Mouse (Mus musculus) liver, embryonic 13.5 days (tissue): Measurements from ENCODE around the gene Dlg2. TPM values are rescaled to one million over a fixed set of nuclear protein-coding genes. Genes with fewer than 3 reads are reported as not detected.

Source experiments
- ATAC-seq: fragments of 200-750 bp; cut with Nextera tagmentation; 2 replicates; pipeline ENCODE4 v1.8.0; 2017; ENCODE audit warnings: low read depth, mild to moderate bottlenecking, moderate number of reproducible peaks, moderate library complexity
- DNase-seq: peaks from one replicate; pipeline ENCODE4 v3.0.0; 2022
- H3K27ac ChIP-seq: fragments of 300-500 bp; sonication (generic); 2 replicates; pipeline ENCODE4 v1.5.1; 2015; ENCODE audit warnings: moderate library complexity, mild to moderate bottlenecking, inconsistent platforms
- H3K27me3 ChIP-seq: fragments of 300-500 bp; sonication (generic); 2 replicates; pipeline ENCODE4 v1.6.1; 2015; ENCODE audit warnings: mild to moderate bottlenecking, inconsistent platforms
- H3K36me3 ChIP-seq: fragments of 300-500 bp; sonication (generic); 2 replicates; pipeline ENCODE4 v1.6.1; 2015; ENCODE audit warnings: mild to moderate bottlenecking, inconsistent platforms
- H3K4me1 ChIP-seq: fragments of 300-500 bp; sonication (generic); replicated peaks from 2 replicates; pipeline ENCODE4 v1.6.1; 2015; ENCODE audit warnings: inconsistent platforms
- H3K4me2 ChIP-seq: fragments of 300-500 bp; sonication (generic); 2 replicates; pipeline ENCODE4 v1.6.1; 2015; ENCODE audit warnings: inconsistent platforms, mild to moderate bottlenecking, moderate library complexity
- H3K4me3 ChIP-seq: fragments of 300-500 bp; sonication (generic); replicated peaks from 2 replicates; pipeline ENCODE4 v1.5.1; 2015; ENCODE audit warnings: mild to moderate bottlenecking, inconsistent platforms
- H3K9ac ChIP-seq: fragments of 300-500 bp; sonication (generic); 2 replicates; pipeline ENCODE4 v1.6.1; 2015; ENCODE audit warnings: mild to moderate bottlenecking, inconsistent platforms
- H3K9me3 ChIP-seq: fragments of 300-500 bp; sonication (generic); replicated peaks from 2 replicates; pipeline ENCODE4 v1.6.1; 2016; ENCODE audit warnings: inconsistent platforms
- WGBS: fragments of 180-500 bp; shearing (Covaris S2); methylation state at CpG from one replicate; pipeline ENCODE4 v1.1.7; 2015; ENCODE audit not compliant: insufficient replicate concordance; 5-methylcytosine and 5-hydroxymethylcytosine counted together
- polyA plus RNA-seq: library from polyadenylated mRNA; unstranded; fragments of >200 nt; fragmentation: Nextera tagmentation; extraction: Ambion mirVana; gene quantifications from 2 replicates; pipeline ENCODE4 v1.2.1, GENCODE M21; 2015

The Dlg2 gene
- polyA plus RNA-seq, 1 experiment from 2014 or later: 0.52 TPM

DNA sequence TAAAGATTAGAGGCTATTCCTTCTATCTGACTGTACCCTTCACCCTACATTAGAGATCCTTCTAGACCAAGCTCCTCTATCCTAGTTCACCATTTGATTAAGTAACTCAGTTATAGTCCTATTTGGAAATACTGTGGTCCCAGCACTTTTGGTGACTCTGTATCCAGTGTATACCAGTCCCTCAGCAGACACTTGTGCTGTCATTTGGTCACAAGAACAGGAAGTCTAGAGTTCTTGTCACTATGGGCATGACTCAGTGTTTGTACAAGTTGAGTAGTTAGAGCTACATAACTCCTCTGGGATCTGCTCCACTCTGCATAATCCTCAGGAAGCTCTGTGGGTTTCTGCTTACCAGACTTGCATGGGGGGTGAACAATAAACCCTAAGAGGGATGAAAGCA lies 1965.1 kb downstream of the Dlg2 start:
- DNase-seq: no peak
- peak; percentile 51; the same call in 1 of the 2 replicates for ATAC-seq
- Histone ChIP-seq H3K4me2 (no peak overlapping the region), H3K9ac (no peak overlapping the region), H3K27ac (no peak overlapping the region), H3K36me3 (no peaks in the 10 kb centered on the region), H3K4me1 (no peaks in the 10 kb centered on the region), H3K27me3 (no peaks in the 10 kb centered on the region), H3K4me3 (no peak overlapping the region), H3K9me3 (no peaks in the 10 kb centered on the region)

DNA sequence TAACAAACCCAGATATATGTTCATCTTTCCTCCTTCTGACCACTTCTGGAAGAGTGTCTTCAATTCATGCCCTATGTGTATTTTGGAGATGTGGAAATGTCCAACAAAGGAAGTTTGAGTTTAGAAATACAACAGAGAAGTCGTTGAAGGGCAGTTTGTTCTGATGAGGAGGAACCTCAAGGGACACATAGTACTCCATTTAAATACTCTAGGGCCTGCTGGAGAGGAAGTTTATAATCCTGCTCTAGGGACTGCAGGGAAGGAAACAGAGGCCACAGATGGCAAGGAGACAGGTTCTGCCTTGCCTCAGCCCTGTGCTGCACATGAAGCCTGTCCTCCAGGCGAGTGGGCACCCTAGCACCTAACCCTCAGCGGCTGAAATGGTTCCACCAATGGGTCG lies 1965.6 kb downstream of the Dlg2 start:
- Histone ChIP-seq H3K4me1 (no peaks in the 10 kb centered on the region), H3K9me3 (no peaks in the 10 kb centered on the region), H3K27me3 (no peaks in the 10 kb centered on the region), H3K36me3 (no peaks in the 10 kb centered on the region), H3K4me3 (no peak overlapping the region), H3K4me2 (no peak overlapping the region), H3K9ac (no peak overlapping the region), H3K27ac (no peak overlapping the region)
- WGBS: 47% methylated on average over 4 of the region's 4 CpGs
- ATAC-seq: 0 out of 2 replicates have a peak, but pooled peaks have one; percentile 31
- DNase-seq: no peak

DNA sequence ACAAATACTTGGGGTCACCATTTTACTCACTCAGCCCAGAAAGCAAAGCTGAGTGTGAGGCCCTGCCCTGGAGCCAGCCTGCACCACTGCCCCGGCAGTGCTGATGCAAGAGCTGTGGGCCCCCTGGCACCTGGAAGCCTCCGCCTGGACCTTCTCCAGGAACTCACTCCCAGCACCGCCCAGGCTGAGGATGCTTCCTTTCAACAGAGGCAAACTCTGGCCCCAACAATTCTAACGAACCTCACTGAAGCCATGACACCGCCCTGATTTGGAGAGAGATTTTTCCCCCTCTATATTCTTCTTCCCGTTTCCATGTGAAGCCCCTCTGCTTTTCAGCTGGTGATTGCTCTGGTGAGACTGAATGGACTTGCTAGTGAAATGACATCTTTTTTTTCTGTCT lies 1971.5 kb downstream of the Dlg2 start:
- Histone ChIP-seq H3K4me3 (no peak overlapping the region), H3K27ac (no peak overlapping the region), H3K4me1 (no peaks in the 10 kb centered on the region), H3K9ac (no peak overlapping the region), H3K27me3 (no peaks in the 10 kb centered on the region), H3K4me2 (no peak overlapping the region), H3K9me3 (no peaks in the 10 kb centered on the region), H3K36me3 (no peaks in the 10 kb centered on the region)
- DNase-seq: no peak
- no peak for ATAC-seq
- WGBS: 62% methylated on average over 6 of the region's 6 CpGs

DNA sequence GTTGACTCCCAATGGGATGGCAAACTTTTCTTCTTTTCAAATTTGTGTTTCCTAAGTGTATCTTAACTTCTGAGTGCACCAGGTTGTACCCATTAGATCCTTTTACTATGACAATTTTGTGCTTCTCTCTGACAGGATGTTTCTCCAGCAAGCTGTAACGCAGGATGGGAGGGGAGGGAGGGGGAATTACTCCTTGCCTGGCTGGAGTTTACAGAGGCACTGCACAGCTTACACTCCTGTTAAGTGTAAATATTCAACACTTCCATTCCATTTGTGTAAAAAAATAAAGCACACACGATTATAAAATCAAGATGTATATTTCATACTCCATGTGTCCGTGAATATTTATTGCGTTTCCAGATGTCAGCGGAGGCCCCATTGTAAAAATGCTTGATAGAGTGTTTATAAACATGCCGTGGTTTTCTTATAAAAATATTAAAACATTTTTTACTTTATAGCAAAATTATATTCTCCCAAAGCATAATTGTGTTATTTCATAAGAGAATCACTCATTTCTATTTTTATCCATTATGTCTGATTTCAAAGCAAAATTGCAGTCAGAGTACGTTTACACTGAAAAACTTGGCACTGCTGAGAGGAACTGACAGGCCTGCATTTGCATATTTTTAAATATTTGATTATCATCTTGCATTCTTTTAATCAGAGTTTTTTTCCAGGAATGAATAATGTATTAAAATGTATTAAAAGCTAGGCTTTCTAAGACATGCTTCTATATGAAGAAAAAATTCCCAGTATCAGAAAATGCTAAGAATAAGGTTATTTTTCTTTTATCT lies 1972.5 kb downstream of the Dlg2 start:
- no peak overlapping the region for H3K9ac ChIP-seq
- no peak overlapping the region for H3K4me2 ChIP-seq
- no peaks in the 10 kb centered on the region for H3K4me1 ChIP-seq
- no peaks in the 10 kb centered on the region for H3K9me3 ChIP-seq
- H3K27ac ChIP-seq: no peak overlapping the region
- H3K36me3 ChIP-seq: no peaks in the 10 kb centered on the region
- H3K27me3 ChIP-seq: no peaks in the 10 kb centered on the region
- WGBS: 66% methylated on average over 7 of the region's 7 CpGs
- no peak for DNase-seq
- ATAC-seq: no peak
- no peak overlapping the region for H3K4me3 ChIP-seq

DNA sequence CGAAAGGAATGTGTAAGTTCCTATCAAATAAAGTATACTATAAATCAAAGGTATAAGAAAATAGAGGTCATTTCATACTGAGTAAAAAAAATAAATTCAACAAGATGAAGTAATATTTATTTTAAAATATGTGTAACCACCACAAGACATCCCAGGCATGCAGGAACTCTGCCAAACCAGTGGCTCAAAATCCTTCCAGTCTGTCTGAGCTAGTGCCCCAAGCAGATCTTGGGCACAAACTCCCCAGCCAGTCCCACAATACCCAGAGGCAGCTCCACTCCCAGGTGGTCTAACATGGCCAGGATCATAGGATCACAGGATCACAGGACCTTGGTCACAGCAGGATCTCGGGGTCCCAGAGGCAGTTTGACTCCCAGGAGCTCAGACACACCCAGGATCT lies 1977.7 kb downstream of the Dlg2 start:
- WGBS: 41% methylated on average over 2 of the region's 2 CpGs
- Histone ChIP-seq H3K4me3 (no peak overlapping the region), H3K4me1 (no peaks in the 10 kb centered on the region), H3K9me3 (no peaks in the 10 kb centered on the region), H3K4me2 (no peak overlapping the region), H3K27me3 (no peaks in the 10 kb centered on the region), H3K27ac (no peak overlapping the region), H3K36me3 (no peaks in the 10 kb centered on the region), H3K9ac (no peak overlapping the region)
- ATAC-seq (no peak), DNase-seq (no peak)

DNA sequence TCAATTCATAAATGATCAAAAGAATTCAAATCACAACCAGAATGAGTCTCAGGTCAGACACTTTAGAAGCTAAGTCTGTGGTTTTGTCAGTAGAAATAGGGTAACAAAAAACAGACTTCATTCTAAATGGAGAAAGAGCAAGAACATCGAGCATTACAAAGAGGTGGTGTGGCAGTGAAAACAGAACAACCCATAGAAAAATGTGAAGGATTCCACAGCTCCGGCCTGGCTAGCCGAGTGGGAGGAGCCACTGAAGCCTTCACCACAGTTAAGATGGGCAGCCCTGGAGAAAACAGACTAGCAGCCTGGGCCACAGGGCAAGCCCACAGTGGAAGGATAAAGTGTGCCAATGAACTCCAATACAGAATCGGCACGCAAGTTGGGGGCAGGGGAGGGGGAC lies 1979.5 kb downstream of the Dlg2 start:
- Histone ChIP-seq H3K27ac (no peak overlapping the region), H3K36me3 (no peaks in the 10 kb centered on the region), H3K4me3 (no peak overlapping the region), H3K4me2 (no peak overlapping the region), H3K4me1 (no peaks in the 10 kb centered on the region), H3K9ac (no peak overlapping the region), H3K27me3 (no peaks in the 10 kb centered on the region), H3K9me3 (no peaks in the 10 kb centered on the region)
- ATAC-seq (no peak), DNase-seq (no peak)
- WGBS: 59% methylated on average over 5 of the region's 5 CpGs

DNA sequence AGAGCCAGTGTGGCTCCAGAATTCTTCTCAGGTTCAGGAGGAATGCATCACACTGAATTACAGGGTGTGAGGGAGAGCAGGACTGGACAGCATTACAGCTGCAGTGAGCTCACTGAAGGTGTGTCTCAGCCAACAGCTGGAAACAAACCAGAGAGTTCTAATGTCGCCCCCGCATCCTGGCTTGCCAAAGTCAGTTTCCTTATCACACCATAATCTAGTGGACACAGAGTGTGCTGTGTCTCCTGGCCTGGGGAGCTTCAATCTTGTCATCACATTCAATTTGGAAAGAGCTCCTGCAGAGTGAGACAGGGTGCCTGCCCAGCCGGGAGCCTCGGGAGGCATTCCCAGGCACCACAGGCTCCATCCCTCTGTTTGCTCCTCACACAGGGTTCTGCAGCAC lies 1981.3 kb downstream of the Dlg2 start:
- H3K27me3 ChIP-seq: no peaks in the 10 kb centered on the region
- no peak for DNase-seq
- H3K4me1 ChIP-seq: no peaks in the 10 kb centered on the region
- no peak overlapping the region for H3K4me3 ChIP-seq
- WGBS: 46% methylated on average over 4 of the region's 4 CpGs
- H3K27ac ChIP-seq: no peak overlapping the region
- H3K36me3 ChIP-seq: no peaks in the 10 kb centered on the region
- no peak for ATAC-seq
- H3K4me2 ChIP-seq: no peak overlapping the region
- H3K9ac ChIP-seq: no peak overlapping the region
- no peaks in the 10 kb centered on the region for H3K9me3 ChIP-seq

DNA sequence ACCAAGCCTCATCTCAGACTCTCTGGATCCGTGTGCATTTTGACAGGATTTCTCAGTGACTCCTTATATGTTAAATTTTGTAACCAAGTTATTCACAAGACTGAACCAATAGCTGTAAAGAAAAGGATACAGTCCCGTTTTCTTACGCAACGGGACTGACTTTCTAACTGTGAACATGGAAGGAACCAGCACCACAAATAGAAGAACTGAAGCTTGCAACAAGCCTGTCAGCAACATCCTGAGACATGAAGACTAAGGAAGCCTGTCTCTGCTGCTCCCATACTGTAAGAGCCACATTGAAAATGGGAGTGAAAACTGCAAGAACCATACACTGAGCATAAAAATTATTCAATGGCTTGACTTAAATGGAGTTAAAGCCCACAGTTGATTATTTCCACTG lies 1981.8 kb downstream of the Dlg2 start:
- Histone ChIP-seq H3K9ac (no peak overlapping the region), H3K4me2 (no peak overlapping the region), H3K27ac (no peak overlapping the region), H3K4me1 (no peaks in the 10 kb centered on the region), H3K36me3 (no peaks in the 10 kb centered on the region), H3K4me3 (no peak overlapping the region), H3K27me3 (no peaks in the 10 kb centered on the region), H3K9me3 (no peaks in the 10 kb centered on the region)
- 34% methylated on average over 4 of the region's 4 CpGs for WGBS
- ATAC-seq (no peak), DNase-seq (no peak)

DNA sequence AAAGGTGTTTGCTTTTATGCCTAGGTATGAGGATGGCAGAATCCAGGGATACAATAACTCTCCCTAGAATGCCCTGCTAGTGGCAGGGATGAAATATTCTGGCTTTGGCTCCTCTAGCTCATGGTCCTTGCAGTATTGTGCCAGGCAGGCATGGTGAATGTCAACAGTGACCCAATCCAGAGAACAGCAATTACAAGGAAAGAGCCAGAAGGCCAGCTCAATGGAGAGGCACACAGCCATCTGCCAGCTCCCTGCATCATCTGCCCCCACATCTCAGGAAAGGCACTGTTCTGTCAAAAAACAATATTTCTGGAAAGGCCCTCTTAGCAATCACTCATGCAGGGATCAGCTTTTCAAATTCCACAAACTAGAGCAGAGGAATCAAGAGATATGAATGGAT lies 1984.1 kb downstream of the Dlg2 start:
- DNase-seq (no peak), ATAC-seq (no peak)
- Histone ChIP-seq H3K9me3 (no peaks in the 10 kb centered on the region), H3K36me3 (no peaks in the 10 kb centered on the region), H3K4me1 (no peaks in the 10 kb centered on the region), H3K27ac (no peak overlapping the region), H3K4me3 (no peak overlapping the region), H3K27me3 (no peaks in the 10 kb centered on the region), H3K9ac (no peak overlapping the region), H3K4me2 (no peak overlapping the region)

DNA sequence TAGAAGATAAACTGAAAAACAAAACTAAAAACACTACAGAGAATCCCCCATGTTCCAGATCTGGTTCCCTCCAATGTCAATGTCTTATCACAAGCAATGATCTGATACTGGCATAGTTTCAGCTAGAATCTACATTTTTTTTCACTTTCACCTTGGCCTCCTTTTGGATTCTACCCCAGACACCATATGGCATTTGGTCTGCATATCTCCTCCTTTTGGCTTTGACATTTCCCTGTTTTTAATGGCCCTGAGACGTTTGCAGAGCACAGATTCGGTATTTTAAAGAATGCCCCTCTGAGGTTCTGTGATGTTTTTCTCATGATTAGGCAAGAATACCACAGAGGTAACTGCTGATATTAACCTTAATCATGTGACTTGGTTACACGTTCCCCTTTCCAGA lies 1984.8 kb downstream of the Dlg2 start:
- no peaks in the 10 kb centered on the region for H3K9me3 ChIP-seq
- H3K4me2 ChIP-seq: no peak overlapping the region
- DNase-seq: no peak
- no peaks in the 10 kb centered on the region for H3K27me3 ChIP-seq
- H3K4me3 ChIP-seq: no peak overlapping the region
- no peaks in the 10 kb centered on the region for H3K36me3 ChIP-seq
- H3K9ac ChIP-seq: no peak overlapping the region
- H3K27ac ChIP-seq: no peak overlapping the region
- no peaks in the 10 kb centered on the region for H3K4me1 ChIP-seq
- WGBS: 48% methylated on average over 3 of the region's 3 CpGs
- no peak for ATAC-seq

DNA sequence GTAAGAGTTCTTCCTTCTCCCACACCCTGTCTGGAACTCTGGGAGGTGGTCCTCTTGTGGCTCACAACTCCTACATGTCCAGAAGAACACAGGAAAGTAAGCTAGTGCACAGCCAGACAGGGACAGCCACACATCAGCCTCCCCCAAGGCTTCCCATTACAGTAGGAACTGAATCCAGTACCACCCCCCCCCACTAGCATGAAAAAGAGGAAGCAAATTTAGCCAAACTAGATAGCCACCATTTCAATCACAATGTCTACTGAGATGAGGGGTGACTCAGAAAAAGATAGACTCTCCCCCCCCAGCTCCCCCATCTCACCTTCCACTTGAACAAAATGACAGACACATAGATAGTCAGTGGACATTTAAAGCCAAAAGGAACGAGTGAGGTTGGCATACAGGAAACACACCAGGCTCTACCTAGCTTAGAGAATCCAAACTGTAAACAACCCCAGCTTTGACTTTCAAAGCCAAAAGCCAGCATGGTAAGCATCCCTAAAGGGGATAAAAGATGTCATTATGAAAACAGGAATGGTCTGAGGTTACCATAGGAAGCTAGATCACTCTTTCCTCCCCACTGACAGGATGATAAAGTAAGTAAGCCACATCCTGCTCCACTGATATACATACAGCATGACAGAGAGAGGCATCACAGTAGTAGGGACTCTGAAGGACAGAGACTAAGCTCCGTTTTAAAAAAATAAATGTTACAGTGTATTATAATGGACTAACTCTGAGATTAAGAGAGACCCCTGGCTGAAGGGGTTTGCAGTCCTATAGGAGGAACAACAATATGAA lies 1986.8 kb downstream of the Dlg2 start:
- no peaks in the 10 kb centered on the region for H3K4me1 ChIP-seq
- no peak overlapping the region for H3K27ac ChIP-seq
- H3K9me3 ChIP-seq: no peaks in the 10 kb centered on the region
- no peaks in the 10 kb centered on the region for H3K36me3 ChIP-seq
- 16% methylated on average over 2 of the region's 2 CpGs for WGBS
- no peak for DNase-seq
- H3K4me3 ChIP-seq: no peak overlapping the region
- H3K9ac ChIP-seq: no peak overlapping the region
- H3K4me2 ChIP-seq: no peak overlapping the region
- H3K27me3 ChIP-seq: no peaks in the 10 kb centered on the region
- no peak for ATAC-seq

DNA sequence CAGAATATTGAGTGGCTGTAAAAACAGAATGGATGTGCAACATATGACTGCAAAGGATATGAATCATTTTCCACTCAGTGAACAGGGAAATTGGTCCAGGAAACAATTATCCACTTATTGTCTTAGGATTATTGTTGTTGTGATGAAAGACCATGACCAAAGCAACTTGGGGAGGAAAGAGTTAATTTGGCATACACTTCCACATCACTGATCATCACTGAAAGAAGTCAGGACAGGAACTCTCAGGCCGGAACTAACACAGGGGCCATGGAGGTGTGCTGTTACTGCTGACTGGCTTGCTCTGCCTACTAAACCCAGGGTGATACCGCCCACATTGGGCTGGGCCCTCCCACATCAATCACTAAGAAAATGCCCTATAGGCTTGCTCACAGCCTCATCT lies 1987.8 kb downstream of the Dlg2 start:
- ATAC-seq: no peak

More for the DNA sequence above, 1987.8 kb downstream of the Dlg2 start:
- Histone ChIP-seq H3K4me1 (no peaks in the 10 kb centered on the region), H3K4me2 (no peak overlapping the region), H3K27ac (no peak overlapping the region), H3K9ac (no peak overlapping the region), H3K36me3 (no peaks in the 10 kb centered on the region), H3K4me3 (no peak overlapping the region), H3K9me3 (no peaks in the 10 kb centered on the region), H3K27me3 (no peaks in the 10 kb centered on the region)
- no peak for DNase-seq
- 44% methylated on average over 2 of the region's 2 CpGs for WGBS
